In the genomic region with DNA sequence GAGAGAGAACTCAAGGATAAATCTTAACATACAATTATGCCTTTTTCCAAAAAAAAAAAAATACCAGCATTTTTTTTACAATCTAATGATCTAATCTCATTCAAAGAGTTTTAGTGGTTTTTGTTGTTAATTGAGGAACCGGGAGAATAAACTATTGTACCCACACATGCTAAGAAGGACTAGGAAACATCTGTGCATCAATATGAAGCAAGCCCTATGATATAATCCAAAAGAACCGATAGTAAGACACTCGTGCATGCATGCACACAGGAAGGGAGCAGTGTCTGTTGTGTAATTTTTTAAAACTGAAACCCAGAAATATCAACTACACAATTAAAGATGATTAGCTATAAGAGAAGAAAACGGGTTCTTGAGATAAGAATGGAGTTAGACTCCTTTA, we compare ENCODE assay signal across 27 mouse cellular contexts. TPM values are rescaled to one million over a fixed set of nuclear protein-coding genes. Genes with fewer than 3 reads are reported as not detected.
DNase-seq lines count a peak whose midpoint lies in the region; ATAC-seq lines count a peak whose summit lies in the region.
"Had no signal": no experiment of that assay in that cellular context is flagged by ENCODE, and none has a peak within 500 bp of the region (broad histone marks: within the 10 kb centered on the region; RNA-seq: fewer than 3 reads in every experiment).

No protein-coding gene starts in this region.

- no peaks in the 10 kb centered on the region for H3K9me3 ChIP-seq in heart, embryonic 11.5 days (replicated peaks; ENCODE audit: control insufficient read depth, low read length)
- no peaks in the 10 kb centered on the region for H3K9me3 ChIP-seq in midbrain, embryonic 11.5 days (ENCODE audit: control insufficient read depth, low read length)
- no peaks in the 10 kb centered on the region for H3K9me3 ChIP-seq in midbrain, embryonic 13.5 days
- peaks cover 4% of the 10 kb centered on the region for H3K9me3 ChIP-seq in hindbrain, embryonic 16.5 days (ENCODE audit: control insufficient read depth, low read length)
- H3K9me3 ChIP-seq: embryonic facial prominence, embryonic 10.5 days; embryonic facial prominence, embryonic 13.5 days; forebrain, embryonic 12.5 days; forebrain, embryonic 15.5 days; heart, embryonic 12.5 days; heart, embryonic 15.5 days; hindbrain, embryonic 15.5 days had no signal

- peak; percentile 34 for DNase-seq in heart, adult 11 months
- DNase-seq in midbrain, embryonic 11.5 days (ENCODE audit: low spot score, missing footprints), result peak; percentile 73
- DNase-seq in layer of hippocampus, postnatal 10 days (ENCODE audit: low spot score in 2 of 2), result no peak
- no peak for DNase-seq in lung, postnatal 14 days
- DNase-seq: adrenal gland, postnatal 10 days; adrenal gland, postnatal 36 days; B cell, adult 2 months; cerebellum, adult 18-20 months; cerebellum, adult 9-10 months; cerebellum, postnatal 25 days; embryo, embryonic 11 days; gastrocnemius, postnatal 25 days had no signal

- no peak overlapping the region for H3K4me3 ChIP-seq in heart, embryonic 11.5 days (ENCODE audit: low read depth, low read length)
- no peak overlapping the region for H3K4me3 ChIP-seq in midbrain, embryonic 11.5 days (ENCODE audit: low read depth, low read length)
- H3K4me3 ChIP-seq in midbrain, embryonic 13.5 days (replicated peaks), result no peak overlapping the region
- no peak overlapping the region for H3K4me3 ChIP-seq in hindbrain, embryonic 16.5 days (ENCODE audit: low read length)
- H3K4me3 ChIP-seq: embryonic facial prominence, embryonic 10.5 days; embryonic facial prominence, embryonic 13.5 days; erythroblast, embryonic 14.5 days; forebrain, embryonic 12.5 days; forebrain, embryonic 15.5 days; heart, embryonic 12.5 days; heart, embryonic 15.5 days; hindbrain, embryonic 12.5 days; hindbrain, embryonic 15.5 days had no signal

- no peak overlapping the region for H3K4me2 ChIP-seq in heart, embryonic 11.5 days
- no peak overlapping the region for H3K4me2 ChIP-seq in midbrain, embryonic 11.5 days
- no peak overlapping the region for H3K4me2 ChIP-seq in midbrain, embryonic 13.5 days (replicated peaks)
- H3K4me2 ChIP-seq in hindbrain, embryonic 16.5 days (ENCODE audit: low read length), result no peak overlapping the region
- H3K4me2 ChIP-seq: embryonic facial prominence, embryonic 13.5 days; forebrain, embryonic 12.5 days; forebrain, embryonic 15.5 days; hindbrain, embryonic 12.5 days; hindbrain, embryonic 15.5 days had no signal

- peaks cover 45% of the 10 kb centered on the region for H3K4me1 ChIP-seq in heart, embryonic 11.5 days (ENCODE audit: control insufficient read depth, insufficient read depth, low read length)
- H3K4me1 ChIP-seq in midbrain, embryonic 11.5 days (ENCODE audit: control insufficient read depth, insufficient read depth, low read length), result peaks cover 5% of the 10 kb centered on the region
- H3K4me1 ChIP-seq in midbrain, embryonic 13.5 days (replicated peaks), result peaks cover 9% of the 10 kb centered on the region; the same call in 1 of the 2 replicates
- no peaks in the 10 kb centered on the region for H3K4me1 ChIP-seq in hindbrain, embryonic 16.5 days (ENCODE audit: control insufficient read depth, insufficient read depth, low read depth, low read length)
- H3K4me1 ChIP-seq: forebrain, embryonic 15.5 days; hindbrain, embryonic 15.5 days had no signal

- no peak overlapping the region for H3K27ac ChIP-seq in heart, embryonic 11.5 days (ENCODE audit: low read depth, low read length)
- H3K27ac ChIP-seq in midbrain, embryonic 11.5 days (ENCODE audit: low read depth, low read length), result no peak overlapping the region
- no peak overlapping the region for H3K27ac ChIP-seq in midbrain, embryonic 13.5 days
- H3K27ac ChIP-seq in hindbrain, embryonic 16.5 days (ENCODE audit: low read depth, low read length), result no peak overlapping the region
- H3K27ac ChIP-seq: embryonic facial prominence, embryonic 13.5 days; forebrain, embryonic 12.5 days; forebrain, embryonic 15.5 days; hindbrain, embryonic 12.5 days; hindbrain, embryonic 15.5 days had no signal

- no peak overlapping the region for H3K9ac ChIP-seq in heart, embryonic 11.5 days (ENCODE audit: low read depth, low read length)
- no peak overlapping the region for H3K9ac ChIP-seq in midbrain, embryonic 11.5 days (ENCODE audit: low read length)
- no peak overlapping the region for H3K9ac ChIP-seq in midbrain, embryonic 13.5 days (replicated peaks)
- H3K9ac ChIP-seq in hindbrain, embryonic 16.5 days (ENCODE audit: low read depth, low read length), result no peak overlapping the region
- H3K9ac ChIP-seq: embryonic facial prominence, embryonic 13.5 days; forebrain, embryonic 12.5 days; forebrain, embryonic 15.5 days; heart, embryonic 12.5 days; heart, embryonic 15.5 days; hindbrain, embryonic 12.5 days; hindbrain, embryonic 15.5 days had no signal

- WGBS in heart, embryonic 11.5 days (ENCODE audit: insufficient replicate concordance), result 65% methylated on average over 4 of the region's 4 CpGs
- 84% methylated on average over 4 of the region's 4 CpGs for WGBS in midbrain, embryonic 11.5 days
- 84% methylated on average over 4 of the region's 4 CpGs for WGBS in midbrain, embryonic 13.5 days
- 85% methylated on average over 4 of the region's 4 CpGs for WGBS in hindbrain, embryonic 16.5 days

- ATAC-seq in heart, embryonic 11.5 days (replicated peaks; ENCODE audit: insufficient number of reproducible peaks, low FRiP score, low TSS enrichment), result no peak
- ATAC-seq in midbrain, embryonic 11.5 days (ENCODE audit: low FRiP score), result no peak
- no peak for ATAC-seq in midbrain, embryonic 13.5 days
- ATAC-seq in common myeloid progenitor, adult 5-6 weeks (replicated peaks; ENCODE audit: low read depth, poor library complexity, severe bottlenecking), result peak; percentile 45
- ATAC-seq in hindbrain, embryonic 16.5 days, result no peak
- ATAC-seq: forebrain, embryonic 15.5 days; Patski had no signal

- no peaks in the 10 kb centered on the region for H3K27me3 ChIP-seq in heart, embryonic 11.5 days (ENCODE audit: control insufficient read depth, insufficient read depth, low read length)
- no peaks in the 10 kb centered on the region for H3K27me3 ChIP-seq in midbrain, embryonic 11.5 days (ENCODE audit: control insufficient read depth, insufficient read depth, low read length)
- H3K27me3 ChIP-seq in midbrain, embryonic 13.5 days, result no peaks in the 10 kb centered on the region
- H3K27me3 ChIP-seq in hindbrain, embryonic 16.5 days (replicated peaks; ENCODE audit: control insufficient read depth, insufficient read depth, low read length), result no peaks in the 10 kb centered on the region
- H3K27me3 ChIP-seq: CH12.LX; embryonic facial prominence, embryonic 13.5 days; heart, embryonic 12.5 days; heart, embryonic 15.5 days; hindbrain, embryonic 12.5 days; hindbrain, embryonic 15.5 days; Patski had no signal

- H3K36me3 ChIP-seq in heart, embryonic 11.5 days (ENCODE audit: control insufficient read depth, insufficient read depth, low read length), result no peaks in the 10 kb centered on the region
- H3K36me3 ChIP-seq in midbrain, embryonic 11.5 days (ENCODE audit: control insufficient read depth, insufficient read depth, low read length), result no peaks in the 10 kb centered on the region
- H3K36me3 ChIP-seq in midbrain, embryonic 13.5 days, result no peaks in the 10 kb centered on the region
- no peaks in the 10 kb centered on the region for H3K36me3 ChIP-seq in hindbrain, embryonic 16.5 days (ENCODE audit: control insufficient read depth, insufficient read depth, low read length)
- H3K36me3 ChIP-seq: embryonic facial prominence, embryonic 10.5 days; embryonic facial prominence, embryonic 13.5 days; forebrain, embryonic 12.5 days; forebrain, embryonic 15.5 days; heart, embryonic 12.5 days; heart, embryonic 15.5 days; hindbrain, embryonic 12.5 days; hindbrain, embryonic 15.5 days had no signal

RNA-seq across cellular contexts. Expression of a gene that starts 52.4 kb away (rescaled TPM):
- polyA plus RNA-seq in heart, embryonic 11.5 days (2014; fragmentation: Nextera tagmentation; extraction: Ambion mirVana), result 36.1 and 42.8 TPM in 2 replicates
- polyA plus RNA-seq in midbrain, embryonic 11.5 days (2014; fragmentation: Nextera tagmentation; extraction: Ambion mirVana), result 58.7 and 61.6 TPM in 2 replicates
- 43.9 and 44.4 TPM in 2 replicates for polyA plus RNA-seq in midbrain, embryonic 13.5 days (2015; fragmentation: Nextera tagmentation; extraction: Ambion mirVana)
- total RNA-seq in common myeloid progenitor, adult 5-6 weeks (2017), result 36.8 and 47.8 TPM in 2 replicates
- 10 to 100 TPM; 17.1 to 17.5 TPM for total RNA-seq in layer of hippocampus, postnatal 10 days (2021)
- 37.0 and 46.5 TPM in 2 replicates for polyA plus RNA-seq in hindbrain, embryonic 16.5 days (2015; fragmentation: Nextera tagmentation; extraction: Ambion mirVana)

Comparison
In these comparisons a context has a peak if more than half of its experiments do, and no peak if none do; other contexts are left out.
1. DNase-seq: peak in heart, adult 11 months (single experiment) and midbrain, embryonic 11.5 days (single experiment); none in layer of hippocampus, postnatal 10 days (0 of 2) and lung, postnatal 14 days (single experiment).